Mouse (Mus musculus): ENCODE data around the gene Farp1. TPM values are rescaled to one million over a fixed set of nuclear protein-coding genes. Genes with fewer than 3 reads are reported as not detected.

Farp1 gene
- total and polyA plus RNA-seq, 2 experiments, result 4.2 to 8.6 TPM

- no peak for DNase-seq (ENCODE audit: extremely low read depth, low read depth, low spot score)
- no peak overlapping the region for H3K27ac ChIP-seq (replicated peaks; ENCODE audit: insufficient read depth, low read depth, low read length)
- H3K9ac ChIP-seq (ENCODE audit: low read depth, low read length), result no peak overlapping the region
- WGBS, result 91% methylated on average over 8 of the region's 8 CpGs
- TF ChIP-seq POLR2A (IDR thresholded peaks at IDR 0.05; ENCODE audit: extremely low read depth, insufficient read depth, low read length) (no peak), CTCF (IDR thresholded peaks at IDR 0.05; ENCODE audit: low read depth, low read length) (no peak)
- H3K27me3 ChIP-seq (ENCODE audit: control insufficient read depth, insufficient read depth, low read length), result no peaks in the 10 kb centered on the region
- no peaks in the 10 kb centered on the region for H3K4me1 ChIP-seq (ENCODE audit: control insufficient read depth, insufficient read depth, low read length)
- H3K79me2 ChIP-seq (ENCODE audit: control insufficient read depth, insufficient read depth, low read length), result no peaks in the 10 kb centered on the region
- H3K4me3 ChIP-seq (ENCODE audit: insufficient read depth, low read depth, low read length), result no peak overlapping the region
- no peaks in the 10 kb centered on the region for H3K36me3 ChIP-seq (ENCODE audit: control insufficient read depth, insufficient read depth, low read length)
These were observed 165.4 kb downstream of the Farp1 start for GRCm38 (mm10) chr14:121200353-121200752.

- no peak for DNase-seq (ENCODE audit: extremely low read depth, low read depth, low spot score)
- 61% methylated on average over 6 of the region's 6 CpGs for WGBS
- Histone ChIP-seq H3K4me1 (ENCODE audit: control insufficient read depth, insufficient read depth, low read length) (no peaks in the 10 kb centered on the region), H3K36me3 (ENCODE audit: control insufficient read depth, insufficient read depth, low read length) (no peaks in the 10 kb centered on the region), H3K4me3 (ENCODE audit: insufficient read depth, low read depth, low read length) (no peak overlapping the region), H3K79me2 (ENCODE audit: control insufficient read depth, insufficient read depth, low read length) (no peaks in the 10 kb centered on the region), H3K27ac (replicated peaks; ENCODE audit: insufficient read depth, low read depth, low read length) (no peak overlapping the region), H3K9ac (ENCODE audit: low read depth, low read length) (no peak overlapping the region), H3K27me3 (ENCODE audit: control insufficient read depth, insufficient read depth, low read length) (no peaks in the 10 kb centered on the region)
- no peak for TF ChIP-seq CTCF (IDR thresholded peaks at IDR 0.05; ENCODE audit: low read depth, low read length)
- TF ChIP-seq POLR2A (IDR thresholded peaks at IDR 0.05; ENCODE audit: extremely low read depth, insufficient read depth, low read length), result no peak
These were observed 166.2 kb downstream of the Farp1 start for GRCm38 (mm10) chr14:121201178-121201577.

GRCm38 (mm10) chr14:121205459-121205858, 170.5 kb downstream of the Farp1 start:
- Histone ChIP-seq H3K36me3 (ENCODE audit: control insufficient read depth, insufficient read depth, low read length) (no peaks in the 10 kb centered on the region), H3K27ac (replicated peaks; ENCODE audit: insufficient read depth, low read depth, low read length) (0 out of 2 replicates have a peak overlapping the region, but pooled peaks have one; percentile 12), H3K4me3 (ENCODE audit: insufficient read depth, low read depth, low read length) (no peak overlapping the region), H3K9ac (ENCODE audit: low read depth, low read length) (no peak overlapping the region), H3K79me2 (ENCODE audit: control insufficient read depth, insufficient read depth, low read length) (no peaks in the 10 kb centered on the region), H3K27me3 (ENCODE audit: control insufficient read depth, insufficient read depth, low read length) (no peaks in the 10 kb centered on the region), H3K4me1 (ENCODE audit: control insufficient read depth, insufficient read depth, low read length) (peaks cover 4% of the 10 kb centered on the region; the same call in 1 of the 2 replicates)
- no peak for DNase-seq (ENCODE audit: extremely low read depth, low read depth, low spot score)
- TF ChIP-seq CTCF (IDR thresholded peaks at IDR 0.05; ENCODE audit: low read depth, low read length), result no peak
- no peak for TF ChIP-seq POLR2A (IDR thresholded peaks at IDR 0.05; ENCODE audit: extremely low read depth, insufficient read depth, low read length)
- WGBS, result 41% methylated on average over 3 of the region's 3 CpGs

- no peak overlapping the region for H3K27ac ChIP-seq (replicated peaks; ENCODE audit: insufficient read depth, low read depth, low read length)
- H3K36me3 ChIP-seq (ENCODE audit: control insufficient read depth, insufficient read depth, low read length), result no peaks in the 10 kb centered on the region
- peaks cover 3% of the 10 kb centered on the region; the same call in 1 of the 2 replicates for H3K79me2 ChIP-seq (ENCODE audit: control insufficient read depth, insufficient read depth, low read length)
- H3K4me3 ChIP-seq (ENCODE audit: insufficient read depth, low read depth, low read length), result no peak overlapping the region
- H3K4me1 ChIP-seq (ENCODE audit: control insufficient read depth, insufficient read depth, low read length), result peaks cover 4% of the 10 kb centered on the region; the same call in 1 of the 2 replicates
- TF ChIP-seq POLR2A (IDR thresholded peaks at IDR 0.05; ENCODE audit: extremely low read depth, insufficient read depth, low read length) (no peak), CTCF (IDR thresholded peaks at IDR 0.05; ENCODE audit: low read depth, low read length) (no peak)
- H3K9ac ChIP-seq (ENCODE audit: low read depth, low read length), result no peak overlapping the region
- no peak for DNase-seq (ENCODE audit: extremely low read depth, low read depth, low spot score)
- 64% methylated on average over 15 of the region's 15 CpGs for WGBS
- H3K27me3 ChIP-seq (ENCODE audit: control insufficient read depth, insufficient read depth, low read length), result no peaks in the 10 kb centered on the region
These were observed 172.6 kb downstream of the Farp1 start for GRCm38 (mm10) chr14:121207441-121208158.

- Histone ChIP-seq H3K27me3 (ENCODE audit: control insufficient read depth, insufficient read depth, low read length) (no peaks in the 10 kb centered on the region), H3K79me2 (ENCODE audit: control insufficient read depth, insufficient read depth, low read length) (peaks cover 3% of the 10 kb centered on the region; the same call in 1 of the 2 replicates), H3K4me1 (ENCODE audit: control insufficient read depth, insufficient read depth, low read length) (peaks cover 4% of the 10 kb centered on the region; the same call in 1 of the 2 replicates), H3K36me3 (ENCODE audit: control insufficient read depth, insufficient read depth, low read length) (no peaks in the 10 kb centered on the region), H3K27ac (replicated peaks; ENCODE audit: insufficient read depth, low read depth, low read length) (no peak overlapping the region), H3K9ac (ENCODE audit: low read depth, low read length) (no peak overlapping the region), H3K4me3 (ENCODE audit: insufficient read depth, low read depth, low read length) (no peak overlapping the region)
- TF ChIP-seq POLR2A (IDR thresholded peaks at IDR 0.05; ENCODE audit: extremely low read depth, insufficient read depth, low read length) (no peak), CTCF (IDR thresholded peaks at IDR 0.05; ENCODE audit: low read depth, low read length) (no peak)
- 78% methylated on average over 3 of the region's 3 CpGs for WGBS
- no peak for DNase-seq (ENCODE audit: extremely low read depth, low read depth, low spot score)
These were observed 173.1 kb downstream of the Farp1 start for GRCm38 (mm10) chr14:121208159-121208515.

GRCm38 (mm10) chr14:121210318-121210717, 175.3 kb downstream of the Farp1 start:
- H3K27me3 ChIP-seq (ENCODE audit: control insufficient read depth, insufficient read depth, low read length), result no peaks in the 10 kb centered on the region
- no peak overlapping the region for H3K9ac ChIP-seq (ENCODE audit: low read depth, low read length)
- 44% methylated on average over 3 of the region's 3 CpGs for WGBS
- no peak for TF ChIP-seq POLR2A (IDR thresholded peaks at IDR 0.05; ENCODE audit: extremely low read depth, insufficient read depth, low read length)
- no peak for TF ChIP-seq CTCF (IDR thresholded peaks at IDR 0.05; ENCODE audit: low read depth, low read length)
- H3K36me3 ChIP-seq (ENCODE audit: control insufficient read depth, insufficient read depth, low read length), result no peaks in the 10 kb centered on the region
- peaks cover 4% of the 10 kb centered on the region; the same call in 1 of the 2 replicates for H3K4me1 ChIP-seq (ENCODE audit: control insufficient read depth, insufficient read depth, low read length)
- peaks cover 3% of the 10 kb centered on the region; the same call in 1 of the 2 replicates for H3K79me2 ChIP-seq (ENCODE audit: control insufficient read depth, insufficient read depth, low read length)
- DNase-seq (ENCODE audit: extremely low read depth, low read depth, low spot score), result peak; percentile 23
- H3K4me3 ChIP-seq (ENCODE audit: insufficient read depth, low read depth, low read length), result no peak overlapping the region
- H3K27ac ChIP-seq (replicated peaks; ENCODE audit: insufficient read depth, low read depth, low read length), result no peak overlapping the region
